Mouse (Mus musculus) embryonic facial prominence, embryonic 11.5 days (tissue): ENCODE measurements around the gene Rhox3a2. TPM values are rescaled to one million over a fixed set of nuclear protein-coding genes. Genes with fewer than 3 reads are reported as not detected.
"Not testable (repeated sequence)": the region's sequence is repeated elsewhere in the genome, so short reads cannot be mapped to it uniquely, and the experiment has no call there.

Experiments
- ATAC-seq: fragments of 200-750 bp; cut with Nextera tagmentation; replicated peaks from 2 replicates; pipeline ENCODE4 v1.8.0; 2017; ENCODE audit warnings: low read depth; ENCODE audit not compliant: insufficient number of reproducible peaks, low FRiP score, low TSS enrichment
- DNase-seq: peaks from one replicate; pipeline ENCODE4 v3.0.0-alpha.2; 2015; ENCODE audit warnings: low spot score
- H3K27ac ChIP-seq: fragments of 300-500 bp; sonication (generic); replicated peaks from 2 replicates; pipeline ENCODE4 v1.5.1; 2014; ENCODE audit warnings: mild to moderate bottlenecking, low read depth, low read length, control low read depth
- H3K27me3 ChIP-seq: fragments of 300-500 bp; sonication (generic); 2 replicates; pipeline ENCODE4 v1.6.1; 2014; ENCODE audit warnings: mild to moderate bottlenecking, low read length, moderate library complexity, mixed read lengths; ENCODE audit not compliant: control insufficient read depth, insufficient read depth
- H3K36me3 ChIP-seq: fragments of 300-500 bp; sonication (generic); replicated peaks from 2 replicates; pipeline ENCODE4 v1.6.1; 2014; ENCODE audit warnings: low read depth, mild to moderate bottlenecking, low read length, moderate library complexity, mixed read lengths; ENCODE audit not compliant: control insufficient read depth, insufficient read depth
- H3K4me1 ChIP-seq: fragments of 300-500 bp; sonication (generic); 2 replicates; pipeline ENCODE4 v1.6.1; 2014; ENCODE audit warnings: low read length, mixed read lengths; ENCODE audit not compliant: control insufficient read depth, insufficient read depth
- H3K4me2 ChIP-seq: fragments of 300-500 bp; sonication (generic); 2 replicates; pipeline ENCODE4 v1.6.1; 2014; ENCODE audit warnings: low read depth, mild to moderate bottlenecking, control low read depth, low read length, moderate library complexity
- H3K4me3 ChIP-seq: fragments of 300-500 bp; sonication (generic); 2 replicates; pipeline ENCODE4 v1.5.1; 2014; ENCODE audit warnings: low read depth, low read length, control low read depth
- H3K9ac ChIP-seq: fragments of 300-500 bp; sonication (generic); replicated peaks from 2 replicates; pipeline ENCODE4 v1.6.1; 2014; ENCODE audit warnings: mild to moderate bottlenecking, control low read depth, low read length
- H3K9me3 ChIP-seq: fragments of 300-500 bp; sonication (generic); replicated peaks from 2 replicates; pipeline ENCODE4 v1.6.1; 2016; ENCODE audit warnings: mild to moderate bottlenecking, low read length, inconsistent platforms, mixed read lengths; ENCODE audit not compliant: control insufficient read depth
- WGBS: fragments of 180-500 bp; shearing (Covaris S2); extraction: QIAGEN DNeasy Blood & Tissue Kit; methylation state at CpG from one replicate; pipeline ENCODE4 v1.1.7; 2014; 5-methylcytosine and 5-hydroxymethylcytosine counted together
- polyA plus RNA-seq: library from polyadenylated mRNA; unstranded; fragments of >200 nt; fragmentation: Nextera tagmentation; extraction: Ambion mirVana; gene quantifications from 2 replicates; pipeline ENCODE4 v1.2.1, GENCODE M21; 2014

Rhox3a2 gene
- not detected in 2 replicates for polyA plus RNA-seq

DNA sequence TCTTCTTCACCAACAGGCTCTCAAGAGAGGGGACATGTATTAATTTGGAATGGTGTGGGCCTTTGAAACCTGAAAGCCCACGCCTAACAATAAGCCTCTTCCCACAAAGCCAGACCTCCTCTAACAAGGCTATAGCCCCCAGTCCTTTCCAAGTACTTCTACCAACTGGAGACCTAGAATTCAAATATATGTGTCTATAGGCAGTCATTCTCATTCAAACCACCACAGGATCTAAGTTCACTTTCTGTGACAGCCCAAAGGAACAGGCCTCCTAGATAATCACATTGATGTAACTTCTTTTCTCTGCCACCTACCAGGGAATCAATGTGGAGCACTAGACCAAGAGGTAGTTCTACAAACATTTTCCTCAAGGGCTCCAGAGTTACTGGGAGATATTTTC lies at the start of gene Rhox3a2:
TSS of gene Rhox3a2 (plus strand) at position 301 of the 400 bp plus-strand sequence.
- not testable (repeated sequence) for H3K4me2 ChIP-seq, DNase-seq, H3K9ac ChIP-seq, H3K36me3 ChIP-seq, H3K9me3 ChIP-seq, ATAC-seq, H3K4me1 ChIP-seq, H3K27ac ChIP-seq, H3K4me3 ChIP-seq, H3K27me3 ChIP-seq
- no CpG with 5 or more reads among the region's 1 CpGs for WGBS

DNA sequence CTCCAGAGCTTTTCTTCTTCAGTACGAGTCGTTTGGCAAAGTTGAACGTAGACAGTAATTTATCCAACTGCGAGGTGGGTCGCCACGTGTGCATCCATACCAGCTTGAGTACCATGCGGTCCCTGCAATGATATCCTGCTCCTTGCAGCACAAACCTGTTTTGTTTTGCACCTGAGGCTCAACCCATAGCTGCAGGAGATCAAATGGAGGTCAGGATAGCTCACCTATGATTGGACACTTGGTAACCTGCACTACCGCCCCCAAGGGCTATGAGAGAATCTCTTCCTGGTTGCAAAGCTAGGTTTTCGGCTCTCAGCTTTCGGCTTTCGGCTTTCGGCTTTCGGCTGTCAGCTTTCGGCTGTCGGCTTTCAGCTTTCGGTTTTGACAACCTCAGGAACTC lies 10.7 kb downstream of the Rhox3a2 start, which contains the start of gene Rhox4a2:
TSS of gene Rhox4a2 (plus strand) at position 301 of the 400 bp plus-strand sequence.
- H3K9me3 ChIP-seq, DNase-seq, ATAC-seq, H3K4me2 ChIP-seq, H3K27ac ChIP-seq, H3K4me3 ChIP-seq, H3K4me1 ChIP-seq, H3K36me3 ChIP-seq, H3K9ac ChIP-seq, H3K27me3 ChIP-seq: not testable (repeated sequence)
- WGBS = 97% methylated on average over 8 of the region's 16 CpGs

DNA sequence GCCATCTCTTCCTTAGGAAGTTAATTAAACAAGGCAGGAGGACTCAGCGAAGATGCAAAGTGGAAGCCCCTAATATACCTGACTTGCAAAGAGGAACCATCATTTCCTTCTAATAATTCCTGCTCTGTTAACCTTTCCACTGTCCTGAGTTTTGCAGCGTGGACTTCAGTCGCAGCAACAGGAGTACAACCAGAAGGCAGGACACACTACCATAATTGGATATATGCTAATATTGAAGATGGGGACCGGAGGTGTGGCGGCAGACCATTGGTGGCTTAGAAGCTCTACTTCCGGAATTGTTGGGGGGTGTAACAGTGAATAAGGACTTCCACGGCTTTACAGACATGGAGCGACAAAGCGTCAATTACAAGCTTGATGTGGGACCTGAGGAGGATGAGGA lies 31.9 kb downstream of the Rhox3a2 start, which contains the start of gene Rhox2b:
TSS of gene Rhox2b (plus strand) at position 301 of the 400 bp plus-strand sequence.
- H3K4me3 ChIP-seq, ATAC-seq, H3K4me2 ChIP-seq, H3K4me1 ChIP-seq, H3K36me3 ChIP-seq, H3K27me3 ChIP-seq, H3K9ac ChIP-seq, H3K27ac ChIP-seq, DNase-seq, H3K9me3 ChIP-seq: not testable (repeated sequence)
- WGBS = no CpG with 5 or more reads among the region's 9 CpGs

DNA sequence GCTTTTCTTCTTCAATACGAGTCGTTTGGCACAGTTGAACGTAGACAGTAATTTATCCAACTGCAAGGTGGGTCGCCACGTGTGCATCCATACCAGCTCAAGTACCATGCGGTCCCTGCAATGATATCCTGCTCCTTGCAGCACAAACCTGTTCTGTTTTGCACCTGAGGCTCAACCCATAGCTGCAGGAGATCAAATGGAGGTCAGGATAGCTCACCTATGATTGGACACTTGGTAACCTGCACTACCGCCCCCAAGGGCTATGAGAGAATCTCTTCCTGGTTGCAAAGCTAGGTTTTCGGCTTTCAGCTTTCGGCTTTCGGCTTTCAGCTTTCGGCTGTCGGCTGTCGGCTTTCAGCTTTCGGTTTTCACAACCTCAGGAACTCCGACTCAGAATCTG lies 52.4 kb downstream of the Rhox3a2 start, which contains the start of gene Rhox4b:
TSS of gene Rhox4b (plus strand) at position 301 of the 400 bp plus-strand sequence.
- DNase-seq, H3K27me3 ChIP-seq, H3K4me1 ChIP-seq, H3K27ac ChIP-seq, H3K9me3 ChIP-seq, H3K4me3 ChIP-seq, ATAC-seq, H3K9ac ChIP-seq, H3K36me3 ChIP-seq, H3K4me2 ChIP-seq: not testable (repeated sequence)
- 90% methylated on average over 14 of the region's 15 CpGs for WGBS

Other genes with a start within 250 kb of the Rhox3a2 start
- gene Akap14, start 211.2 kb upstream of the Rhox3a2 start, polyA plus RNA-seq = not detected in 2 replicates
- gene Ndufa1, start 188.9 kb upstream of the Rhox3a2 start, polyA plus RNA-seq = 375 and 434 TPM in 2 replicates
- gene Rnf113a1, start 188.8 kb upstream of the Rhox3a2 start, polyA plus RNA-seq = 15.6 and 16.6 TPM in 2 replicates
- gene Gm9, start 169.0 kb upstream of the Rhox3a2 start, polyA plus RNA-seq = not detected in 2 replicates
- not detected in 2 replicates for gene Rhox1, start 157.8 kb upstream of the Rhox3a2 start, polyA plus RNA-seq
- not detected in 2 replicates for gene Rhox2a, start 135.1 kb upstream of the Rhox3a2 start, polyA plus RNA-seq
- gene Rhox3a, start 130.1 kb upstream of the Rhox3a2 start, polyA plus RNA-seq = not detected in 2 replicates
- not detected in 2 replicates for gene Rhox4a, start 114.7 kb upstream of the Rhox3a2 start, polyA plus RNA-seq
- 1.4 and 2.2 TPM in 2 replicates for gene Rhox4a2, start 10.8 kb downstream of the Rhox3a2 start, polyA plus RNA-seq
- gene Rhox2b, start 32.0 kb downstream of the Rhox3a2 start, polyA plus RNA-seq = not detected in 2 replicates
- gene Rhox4b, start 52.5 kb downstream of the Rhox3a2 start, polyA plus RNA-seq = 0.85 and 0.86 TPM in 2 replicates
- 1.00 and 1.2 TPM in 2 replicates for gene Rhox2c, start 73.7 kb downstream of the Rhox3a2 start, polyA plus RNA-seq
- not detected in 2 replicates for gene Rhox3c, start 78.6 kb downstream of the Rhox3a2 start, polyA plus RNA-seq
- not detected in 2 replicates for gene Rhox4c, start 100.3 kb downstream of the Rhox3a2 start, polyA plus RNA-seq
- gene Rhox2d, start 113.4 kb downstream of the Rhox3a2 start, polyA plus RNA-seq = 0.43 TPM in 1 of 2 replicates, not detected in the other
- gene Rhox4d, start 134.3 kb downstream of the Rhox3a2 start, polyA plus RNA-seq = not detected in 2 replicates
- not detected in 2 replicates for gene Rhox2e, start 150.4 kb downstream of the Rhox3a2 start, polyA plus RNA-seq
- gene Rhox3e, start 162.0 kb downstream of the Rhox3a2 start, polyA plus RNA-seq = not detected in 2 replicates
- 0.24 TPM in 1 of 2 replicates, not detected in the other for gene Rhox4e, start 177.4 kb downstream of the Rhox3a2 start, polyA plus RNA-seq
- 0.38 and 0.98 TPM in 2 replicates for gene Rhox2f, start 191.4 kb downstream of the Rhox3a2 start, polyA plus RNA-seq
- gene Rhox3f, start 201.0 kb downstream of the Rhox3a2 start, polyA plus RNA-seq = not detected in 2 replicates
- not detected in 2 replicates for gene Rhox4f, start 227.7 kb downstream of the Rhox3a2 start, polyA plus RNA-seq
- not detected in 2 replicates for gene Rhox3g, start 248.6 kb downstream of the Rhox3a2 start, polyA plus RNA-seq